ENCODE assay signal across 7 mouse cellular contexts in the genomic region with DNA sequence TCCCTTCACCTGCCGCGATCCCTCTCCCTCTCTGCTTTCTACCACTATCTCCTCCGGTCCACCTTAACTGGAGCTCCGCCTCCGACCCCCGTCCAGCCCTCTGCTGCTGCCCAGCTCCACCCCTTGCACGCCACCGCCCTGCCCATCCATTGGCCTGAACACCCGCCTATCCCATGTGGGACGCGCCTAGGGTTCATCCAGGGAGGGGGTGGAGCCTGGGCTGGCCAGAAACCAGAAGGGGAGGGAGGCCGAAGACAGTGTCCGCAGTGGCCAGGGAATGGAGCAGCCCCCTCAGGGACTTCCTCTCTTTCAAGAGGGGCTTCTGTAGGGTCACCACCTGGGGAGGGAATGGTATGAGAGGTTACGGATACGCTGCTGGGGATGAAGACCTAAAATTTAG. TPM values are rescaled to one million over a fixed set of nuclear protein-coding genes. Genes with fewer than 3 reads are reported as not detected.
DNase-seq lines count a peak whose midpoint lies in the region; ATAC-seq lines count a peak whose summit lies in the region.

No protein-coding gene starts in this region.

- peak; percentile 95 for ATAC-seq in embryonic facial prominence, embryonic 11.5 days (replicated peaks; ENCODE audit: insufficient number of reproducible peaks, low FRiP score, low TSS enrichment, low read depth)
- ATAC-seq in granulocyte monocyte progenitor cell, adult 5-6 weeks (replicated peaks; ENCODE audit: poor library complexity, severe bottlenecking), result peak; percentile 77
- peak; percentile 95 for ATAC-seq in midbrain, embryonic 11.5 days (ENCODE audit: low FRiP score)

- H3K36me3 ChIP-seq in embryonic facial prominence, embryonic 11.5 days (replicated peaks; ENCODE audit: control insufficient read depth, insufficient read depth, low read depth, low read length), result no peaks in the 10 kb centered on the region
- H3K36me3 ChIP-seq in midbrain, embryonic 11.5 days (ENCODE audit: control insufficient read depth, insufficient read depth, low read length), result no peaks in the 10 kb centered on the region

- H3K9ac ChIP-seq in embryonic facial prominence, embryonic 11.5 days (replicated peaks; ENCODE audit: low read length), result peak overlapping the region; percentile 39
- peak overlapping the region; percentile 53 for H3K9ac ChIP-seq in midbrain, embryonic 11.5 days (ENCODE audit: low read length)

- peak; percentile 99 for DNase-seq in adrenal gland, postnatal 25 days
- peak; percentile 96 for DNase-seq in embryonic facial prominence, embryonic 11.5 days (ENCODE audit: low spot score)
- DNase-seq in kidney, adult 11 months, result peak; percentile 99
- peak; percentile 99 for DNase-seq in left cerebral cortex, postnatal 4 days
- no peak for DNase-seq in midbrain, embryonic 11.5 days (ENCODE audit: low spot score, missing footprints)
- DNase-seq in right cerebral cortex, postnatal 4 days, result peak; percentile 84

- peaks cover 16% of the 10 kb centered on the region for H3K4me1 ChIP-seq in embryonic facial prominence, embryonic 11.5 days (ENCODE audit: control insufficient read depth, insufficient read depth, low read length)
- H3K4me1 ChIP-seq in midbrain, embryonic 11.5 days (ENCODE audit: control insufficient read depth, insufficient read depth, low read length), result peaks cover 41% of the 10 kb centered on the region

- peak overlapping the region; percentile 43 for H3K4me3 ChIP-seq in embryonic facial prominence, embryonic 11.5 days (ENCODE audit: low read depth, low read length)
- peak overlapping the region; percentile 44 for H3K4me3 ChIP-seq in midbrain, embryonic 11.5 days (ENCODE audit: low read depth, low read length)

- H3K27ac ChIP-seq in embryonic facial prominence, embryonic 11.5 days (replicated peaks; ENCODE audit: low read depth, low read length), result peak overlapping the region; percentile 1; the same call in 1 of the 2 replicates
- H3K27ac ChIP-seq in midbrain, embryonic 11.5 days (ENCODE audit: low read depth, low read length), result peak overlapping the region; percentile 62; the same call in 1 of the 2 replicates

- H3K27me3 ChIP-seq in embryonic facial prominence, embryonic 11.5 days (ENCODE audit: control insufficient read depth, insufficient read depth, low read length), result peaks cover 20% of the 10 kb centered on the region
- peaks cover 16% of the 10 kb centered on the region for H3K27me3 ChIP-seq in midbrain, embryonic 11.5 days (ENCODE audit: control insufficient read depth, insufficient read depth, low read length)

- H3K4me2 ChIP-seq in embryonic facial prominence, embryonic 11.5 days (ENCODE audit: low read depth, low read length), result peak overlapping the region; percentile 83
- peak overlapping the region; percentile 84 for H3K4me2 ChIP-seq in midbrain, embryonic 11.5 days

- H3K9me3 ChIP-seq in embryonic facial prominence, embryonic 11.5 days (replicated peaks; ENCODE audit: control insufficient read depth, low read length), result no peaks in the 10 kb centered on the region
- H3K9me3 ChIP-seq in midbrain, embryonic 11.5 days (ENCODE audit: control insufficient read depth, low read length), result no peaks in the 10 kb centered on the region

- intact Hi-C loops in left cerebral cortex, postnatal 4 days (cut with DNase I), result no loop called here

- WGBS in embryonic facial prominence, embryonic 11.5 days, result under 1% methylated on average over 15 of the region's 15 CpGs
- 1% methylated on average over 15 of the region's 15 CpGs for WGBS in midbrain, embryonic 11.5 days

RNA-seq across cellular contexts. Expression of a gene that starts 1.0 kb away (rescaled TPM):
- 98.2 and 110 TPM in 2 replicates for total RNA-seq in adrenal gland, postnatal 25 days (2021)
- 0.49 and 1.1 TPM in 2 replicates for polyA plus RNA-seq in embryonic facial prominence, embryonic 11.5 days (2014; fragmentation: Nextera tagmentation; extraction: Ambion mirVana)
- total RNA-seq in granulocyte monocyte progenitor cell, adult 5-6 weeks (2014; fragmentation: Nextera tagmentation), result 8.5 and 18.6 TPM in 2 replicates
- total RNA-seq in granulocyte monocyte progenitor cell, adult 5-6 weeks (2017), result 7.5 and 14.0 TPM in 2 replicates
- 1 to 10 TPM; 3.3 to 3.8 TPM for total RNA-seq in left cerebral cortex, postnatal 4 days (2021)
- polyA plus RNA-seq in midbrain, embryonic 11.5 days (2014; fragmentation: Nextera tagmentation; extraction: Ambion mirVana), result 0.27 and 0.32 TPM in 2 replicates

RNA-seq across cellular contexts. Expression of a gene that starts 9.0 kb away (rescaled TPM):
- total RNA-seq in adrenal gland, postnatal 25 days (2021), result 3.1 TPM in 1 of 2 replicates, not detected in the other
- 0.80 TPM in 1 of 2 replicates, not detected in the other for polyA plus RNA-seq in embryonic facial prominence, embryonic 11.5 days (2014; fragmentation: Nextera tagmentation; extraction: Ambion mirVana)
- 0.64 and 2.1 TPM in 2 replicates for total RNA-seq in granulocyte monocyte progenitor cell, adult 5-6 weeks (2014; fragmentation: Nextera tagmentation)
- not detected in 2 replicates for total RNA-seq in granulocyte monocyte progenitor cell, adult 5-6 weeks (2017)
- total RNA-seq in left cerebral cortex, postnatal 4 days (2021), result 1 to 10 TPM in 1 of 2 experiments, under 1 TPM in 1; 0.54 to 4.5 TPM
- 0.52 TPM in 1 of 2 replicates, not detected in the other for polyA plus RNA-seq in midbrain, embryonic 11.5 days (2014; fragmentation: Nextera tagmentation; extraction: Ambion mirVana)

RNA-seq across cellular contexts. Expression of a gene that starts 18.1 kb away (rescaled TPM):
- total RNA-seq in adrenal gland, postnatal 25 days (2021), result 34.7 and 35.4 TPM in 2 replicates
- 23.8 and 24.4 TPM in 2 replicates for polyA plus RNA-seq in embryonic facial prominence, embryonic 11.5 days (2014; fragmentation: Nextera tagmentation; extraction: Ambion mirVana)
- 27.5 and 41.7 TPM in 2 replicates for total RNA-seq in granulocyte monocyte progenitor cell, adult 5-6 weeks (2014; fragmentation: Nextera tagmentation)
- 15.3 and 16.2 TPM in 2 replicates for total RNA-seq in granulocyte monocyte progenitor cell, adult 5-6 weeks (2017)
- 10 to 100 TPM; 27.6 to 28.3 TPM for total RNA-seq in left cerebral cortex, postnatal 4 days (2021)
- polyA plus RNA-seq in midbrain, embryonic 11.5 days (2014; fragmentation: Nextera tagmentation; extraction: Ambion mirVana), result 25.0 and 25.4 TPM in 2 replicates

RNA-seq across cellular contexts. Expression of a gene that starts 24.6 kb away (rescaled TPM):
- total RNA-seq in adrenal gland, postnatal 25 days (2021), result 24.8 and 26.2 TPM in 2 replicates
- polyA plus RNA-seq in embryonic facial prominence, embryonic 11.5 days (2014; fragmentation: Nextera tagmentation; extraction: Ambion mirVana), result 648 and 668 TPM in 2 replicates
- total RNA-seq in granulocyte monocyte progenitor cell, adult 5-6 weeks (2014; fragmentation: Nextera tagmentation), result 178 and 260 TPM in 2 replicates
- 194 and 212 TPM in 2 replicates for total RNA-seq in granulocyte monocyte progenitor cell, adult 5-6 weeks (2017)
- 10 to 100 TPM; 19.6 to 22.3 TPM for total RNA-seq in left cerebral cortex, postnatal 4 days (2021)
- 420 and 441 TPM in 2 replicates for polyA plus RNA-seq in midbrain, embryonic 11.5 days (2014; fragmentation: Nextera tagmentation; extraction: Ambion mirVana)

RNA-seq across cellular contexts. Expression of a gene that starts 24.6 kb away (rescaled TPM):
- total RNA-seq in adrenal gland, postnatal 25 days (2021), result 74.4 and 101 TPM in 2 replicates
- 43.6 and 53.0 TPM in 2 replicates for polyA plus RNA-seq in embryonic facial prominence, embryonic 11.5 days (2014; fragmentation: Nextera tagmentation; extraction: Ambion mirVana)
- total RNA-seq in granulocyte monocyte progenitor cell, adult 5-6 weeks (2014; fragmentation: Nextera tagmentation), result 51.2 and 75.8 TPM in 2 replicates
- total RNA-seq in granulocyte monocyte progenitor cell, adult 5-6 weeks (2017), result 37.7 and 49.1 TPM in 2 replicates
- total RNA-seq in left cerebral cortex, postnatal 4 days (2021), result 10 to 100 TPM; 13.8 to 14.5 TPM
- polyA plus RNA-seq in midbrain, embryonic 11.5 days (2014; fragmentation: Nextera tagmentation; extraction: Ambion mirVana), result 23.4 and 26.2 TPM in 2 replicates
